Mouse (Mus musculus): ENCODE results near the gene Slc22a18. TPM values are rescaled to one million over a fixed set of nuclear protein-coding genes. Genes with fewer than 3 reads are reported as not detected.

Slc22a18 gene
- polyA plus RNA-seq, 1 experiment from 2014 or later, result 0.64 TPM

DNA sequence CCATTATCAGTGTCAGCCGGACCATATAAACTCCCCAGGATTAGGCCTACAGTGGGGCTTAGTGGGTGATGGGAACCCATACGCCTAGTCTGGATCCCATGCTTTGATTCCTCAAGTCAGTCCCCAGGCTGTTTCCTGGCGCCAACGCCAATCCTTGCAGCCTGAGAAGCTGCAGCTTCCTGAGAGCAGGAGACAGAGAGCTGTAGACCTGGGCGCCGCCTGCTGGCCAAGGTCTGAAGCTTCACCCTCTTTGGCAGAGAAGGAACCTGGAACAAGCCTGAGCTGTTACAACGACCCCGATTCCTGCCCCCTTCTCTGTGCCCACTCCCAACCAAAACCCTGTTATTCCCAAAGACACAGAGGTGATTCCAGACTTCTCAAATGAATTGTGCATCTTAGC is 3.6 kb upstream of the Slc22a18 start:
- Histone ChIP-seq H3K4me2 (ENCODE audit: low read depth) (no peak overlapping the region), H3K9ac (ENCODE audit: low read length) (no peak overlapping the region), H3K9me3 (ENCODE audit: control insufficient read depth, low read length) (no peaks in the 10 kb centered on the region), H3K27ac (ENCODE audit: low read depth, low read length) (no peak overlapping the region), H3K4me3 (ENCODE audit: low read depth, low read length) (no peak overlapping the region), H3K4me1 (ENCODE audit: control insufficient read depth, insufficient read depth, low read length) (peaks cover 4% of the 10 kb centered on the region), H3K36me3 (ENCODE audit: control insufficient read depth, insufficient read depth, low read length) (no peaks in the 10 kb centered on the region), H3K27me3 (ENCODE audit: control insufficient read depth, insufficient read depth, low read length) (no peaks in the 10 kb centered on the region)
- WGBS, result 21% methylated on average over 8 of the region's 8 CpGs
- ATAC-seq (ENCODE audit: insufficient read depth, low FRiP score, low TSS enrichment) (no peak), DNase-seq (ENCODE audit: low spot score) (peak; percentile 83)

GRCm38 (mm10) chr7:143474811-143475210 is 1.3 kb downstream of the Slc22a18 start:
- no peak overlapping the region for H3K4me2 ChIP-seq (ENCODE audit: low read depth)
- H3K4me1 ChIP-seq (ENCODE audit: control insufficient read depth, insufficient read depth, low read length), result no peaks in the 10 kb centered on the region
- H3K4me3 ChIP-seq (ENCODE audit: low read depth, low read length), result no peak overlapping the region
- no peak overlapping the region for H3K9ac ChIP-seq (ENCODE audit: low read length)
- no peaks in the 10 kb centered on the region for H3K36me3 ChIP-seq (ENCODE audit: control insufficient read depth, insufficient read depth, low read length)
- no peak overlapping the region for H3K27ac ChIP-seq (ENCODE audit: low read depth, low read length)
- no peaks in the 10 kb centered on the region for H3K9me3 ChIP-seq (ENCODE audit: control insufficient read depth, low read length)
- ATAC-seq (ENCODE audit: insufficient read depth, low FRiP score, low TSS enrichment) (no peak), DNase-seq (ENCODE audit: low spot score) (no peak)
- no peaks in the 10 kb centered on the region for H3K27me3 ChIP-seq (ENCODE audit: control insufficient read depth, insufficient read depth, low read length)
- 37% methylated on average over 10 of the region's 10 CpGs for WGBS

DNA sequence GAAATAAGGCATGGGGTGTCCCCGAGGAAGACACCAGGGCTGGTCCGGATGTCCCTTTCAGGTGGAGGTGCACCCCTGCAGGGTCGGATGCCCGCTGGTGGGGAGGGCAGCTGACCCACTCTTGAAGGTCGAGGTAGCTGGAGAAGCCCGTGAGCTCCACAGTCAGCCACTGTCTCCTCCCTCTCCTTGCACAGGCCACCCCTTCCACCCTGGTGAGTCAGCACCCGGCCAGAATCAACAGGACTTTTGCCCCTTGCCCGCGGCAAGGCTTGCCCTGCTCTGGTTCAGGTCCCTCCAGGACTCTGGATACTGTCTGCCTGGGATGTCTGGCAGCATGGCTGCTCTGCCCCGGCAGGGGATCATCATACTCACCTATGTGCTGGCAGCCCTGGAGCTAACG is 2.3 kb downstream of the Slc22a18 start:
- H3K9me3 ChIP-seq (ENCODE audit: control insufficient read depth, low read length), result no peaks in the 10 kb centered on the region
- H3K9ac ChIP-seq (ENCODE audit: low read length), result no peak overlapping the region
- DNase-seq (ENCODE audit: low spot score) (no peak), ATAC-seq (ENCODE audit: insufficient read depth, low FRiP score, low TSS enrichment) (no peak)
- H3K27ac ChIP-seq (ENCODE audit: low read depth, low read length), result no peak overlapping the region
- 65% methylated on average over 11 of the region's 11 CpGs for WGBS
- no peaks in the 10 kb centered on the region for H3K27me3 ChIP-seq (ENCODE audit: control insufficient read depth, insufficient read depth, low read length)
- H3K36me3 ChIP-seq (ENCODE audit: control insufficient read depth, insufficient read depth, low read length), result no peaks in the 10 kb centered on the region
- no peak overlapping the region for H3K4me2 ChIP-seq (ENCODE audit: low read depth)
- no peaks in the 10 kb centered on the region for H3K4me1 ChIP-seq (ENCODE audit: control insufficient read depth, insufficient read depth, low read length)
- H3K4me3 ChIP-seq (ENCODE audit: low read depth, low read length), result no peak overlapping the region

DNA sequence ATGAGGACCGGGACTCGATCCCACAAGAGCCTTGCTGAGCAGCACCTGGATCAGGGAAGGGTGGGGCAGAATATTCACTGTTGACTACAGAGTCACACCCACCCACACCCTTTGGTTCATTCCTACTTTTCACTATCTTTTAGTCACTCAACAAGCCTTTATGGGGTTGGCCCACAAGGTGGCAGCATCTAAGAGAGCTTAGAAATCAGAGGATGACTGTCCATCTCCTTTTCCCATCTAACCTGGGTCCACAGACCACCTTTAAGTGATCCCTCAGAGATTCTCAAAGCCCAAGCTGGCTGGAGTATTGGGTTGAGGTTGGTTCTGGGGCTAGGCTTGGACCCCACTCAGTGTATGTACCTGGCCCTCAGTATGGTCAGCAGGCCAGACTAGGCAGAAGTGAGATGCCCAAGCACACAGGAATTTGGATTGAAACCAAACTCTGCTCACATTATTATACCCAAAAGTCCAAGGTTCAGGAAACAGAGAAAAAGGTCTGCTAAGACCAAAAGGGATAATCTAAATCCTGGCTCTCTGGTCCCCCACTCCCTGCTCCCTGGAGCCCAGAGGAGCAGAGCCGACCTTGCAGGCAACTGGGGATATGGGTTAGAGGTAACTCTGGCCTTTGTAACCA is 3.3 kb downstream of the Slc22a18 start:
- H3K4me3 ChIP-seq (ENCODE audit: low read depth, low read length), result no peak overlapping the region
- no peaks in the 10 kb centered on the region for H3K36me3 ChIP-seq (ENCODE audit: control insufficient read depth, insufficient read depth, low read length)
- H3K4me2 ChIP-seq (ENCODE audit: low read depth), result no peak overlapping the region
- 87% methylated on average over 3 of the region's 3 CpGs for WGBS
- DNase-seq (ENCODE audit: low spot score) (no peak), ATAC-seq (ENCODE audit: insufficient read depth, low FRiP score, low TSS enrichment) (no peak)
- no peaks in the 10 kb centered on the region for H3K9me3 ChIP-seq (ENCODE audit: control insufficient read depth, low read length)
- H3K4me1 ChIP-seq (ENCODE audit: control insufficient read depth, insufficient read depth, low read length), result no peaks in the 10 kb centered on the region
- H3K9ac ChIP-seq (ENCODE audit: low read length), result no peak overlapping the region
- H3K27me3 ChIP-seq (ENCODE audit: control insufficient read depth, insufficient read depth, low read length), result no peaks in the 10 kb centered on the region
- no peak overlapping the region for H3K27ac ChIP-seq (ENCODE audit: low read depth, low read length)

DNA sequence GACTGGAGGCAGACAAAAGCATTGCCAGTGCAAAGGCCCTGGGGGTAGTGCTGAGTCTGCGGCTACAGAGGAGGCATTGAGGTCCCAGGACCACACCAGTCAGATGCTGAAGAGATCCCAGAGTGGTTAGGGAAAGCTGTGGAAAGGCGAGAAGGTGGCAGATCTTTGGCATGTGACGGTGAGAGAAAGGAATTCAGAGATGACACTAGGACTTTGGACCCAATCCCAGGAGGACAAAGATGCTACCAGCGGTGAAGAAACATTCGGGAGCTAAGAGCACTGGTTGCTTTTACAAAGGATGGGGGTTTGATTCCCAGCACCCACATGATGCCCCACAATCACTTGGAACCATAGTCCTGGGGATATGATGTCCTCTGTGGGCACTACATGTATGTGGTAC is 4.3 kb downstream of the Slc22a18 start:
- Histone ChIP-seq H3K4me3 (ENCODE audit: low read depth, low read length) (no peak overlapping the region), H3K4me2 (ENCODE audit: low read depth) (no peak overlapping the region), H3K9me3 (ENCODE audit: control insufficient read depth, low read length) (no peaks in the 10 kb centered on the region), H3K27ac (ENCODE audit: low read depth, low read length) (no peak overlapping the region), H3K9ac (ENCODE audit: low read length) (no peak overlapping the region), H3K27me3 (ENCODE audit: control insufficient read depth, insufficient read depth, low read length) (no peaks in the 10 kb centered on the region), H3K36me3 (ENCODE audit: control insufficient read depth, insufficient read depth, low read length) (no peaks in the 10 kb centered on the region), H3K4me1 (ENCODE audit: control insufficient read depth, insufficient read depth, low read length) (no peaks in the 10 kb centered on the region)
- no peak for DNase-seq (ENCODE audit: low spot score)
- WGBS, result 88% methylated on average over 5 of the region's 5 CpGs
- no peak for ATAC-seq (ENCODE audit: insufficient read depth, low FRiP score, low TSS enrichment)

GRCm38 (mm10) chr7:143480498-143480897 is 7.0 kb downstream of the Slc22a18 start:
- H3K9me3 ChIP-seq (ENCODE audit: control insufficient read depth, low read length), result no peaks in the 10 kb centered on the region
- H3K4me2 ChIP-seq (ENCODE audit: low read depth), result no peak overlapping the region
- H3K4me3 ChIP-seq (ENCODE audit: low read depth, low read length), result no peak overlapping the region
- WGBS, result 29% methylated on average over 13 of the region's 13 CpGs
- ATAC-seq (ENCODE audit: insufficient read depth, low FRiP score, low TSS enrichment) (no peak), DNase-seq (ENCODE audit: low spot score) (peak; percentile 50)
- no peak overlapping the region for H3K27ac ChIP-seq (ENCODE audit: low read depth, low read length)
- no peak overlapping the region for H3K9ac ChIP-seq (ENCODE audit: low read length)
- H3K4me1 ChIP-seq (ENCODE audit: control insufficient read depth, insufficient read depth, low read length), result no peaks in the 10 kb centered on the region
- H3K27me3 ChIP-seq (ENCODE audit: control insufficient read depth, insufficient read depth, low read length), result no peaks in the 10 kb centered on the region
- H3K36me3 ChIP-seq (ENCODE audit: control insufficient read depth, insufficient read depth, low read length), result no peaks in the 10 kb centered on the region

DNA sequence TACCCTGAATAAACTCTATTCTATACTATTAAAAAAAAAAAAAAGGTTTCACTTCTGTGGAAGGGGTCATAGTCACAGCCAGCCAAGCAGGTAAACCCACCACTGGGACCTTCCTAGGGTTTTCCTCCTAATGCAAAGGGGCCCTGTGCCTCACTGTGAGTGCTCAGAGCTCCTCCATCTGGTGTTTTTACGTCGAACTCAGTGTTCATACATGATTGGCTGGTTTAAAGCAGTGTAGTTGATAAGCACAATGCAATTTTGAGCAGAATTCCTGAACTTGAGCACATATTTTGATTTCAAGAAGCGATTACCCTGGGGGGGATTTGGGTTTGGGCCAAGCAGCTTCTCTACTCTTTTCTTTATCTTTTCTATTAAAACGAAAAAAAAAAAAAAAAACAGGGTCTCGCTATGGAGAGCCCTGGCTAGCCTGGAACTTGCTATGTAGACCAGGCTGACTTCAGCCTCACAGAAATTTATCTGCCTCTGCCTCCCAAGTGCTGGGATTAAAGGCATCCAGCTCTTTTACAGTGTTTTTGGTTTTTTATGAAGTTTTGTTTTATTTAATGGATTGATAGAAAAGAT is 8.4 kb downstream of the Slc22a18 start:
- H3K4me1 ChIP-seq (ENCODE audit: control insufficient read depth, insufficient read depth, low read length), result no peaks in the 10 kb centered on the region
- no peak overlapping the region for H3K9ac ChIP-seq (ENCODE audit: low read length)
- H3K9me3 ChIP-seq (ENCODE audit: control insufficient read depth, low read length), result no peaks in the 10 kb centered on the region
- no peaks in the 10 kb centered on the region for H3K36me3 ChIP-seq (ENCODE audit: control insufficient read depth, insufficient read depth, low read length)
- no peak overlapping the region for H3K4me2 ChIP-seq (ENCODE audit: low read depth)
- ATAC-seq (ENCODE audit: insufficient read depth, low FRiP score, low TSS enrichment), result no peak
- H3K4me3 ChIP-seq (ENCODE audit: low read depth, low read length), result no peak overlapping the region
- 59% methylated on average over 5 of the region's 5 CpGs for WGBS
- no peak overlapping the region for H3K27ac ChIP-seq (ENCODE audit: low read depth, low read length)
- no peak for DNase-seq (ENCODE audit: low spot score)
- no peaks in the 10 kb centered on the region for H3K27me3 ChIP-seq (ENCODE audit: control insufficient read depth, insufficient read depth, low read length)

DNA sequence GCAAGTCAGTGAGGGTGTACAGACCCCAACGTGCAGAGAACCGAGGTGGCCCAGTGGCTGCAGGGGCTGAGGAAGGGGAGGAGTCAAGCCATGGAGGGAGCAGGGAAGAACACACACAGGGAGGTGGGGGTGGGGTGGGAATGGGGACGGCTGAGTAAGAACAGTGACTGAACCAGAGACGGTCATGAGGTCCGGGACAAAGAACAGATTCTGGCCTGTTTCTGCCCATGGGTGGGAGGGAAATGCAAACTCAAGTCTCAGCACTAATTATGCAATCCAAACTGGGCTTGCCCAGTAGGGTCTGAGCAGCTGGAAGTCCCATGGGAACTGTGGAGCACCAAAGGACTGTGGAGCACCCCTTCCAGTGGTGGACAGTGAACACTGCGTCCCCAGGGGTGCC is 9.0 kb downstream of the Slc22a18 start:
- Histone ChIP-seq H3K4me2 (ENCODE audit: low read depth) (no peak overlapping the region), H3K27ac (ENCODE audit: low read depth, low read length) (no peak overlapping the region), H3K9me3 (ENCODE audit: control insufficient read depth, low read length) (no peaks in the 10 kb centered on the region), H3K27me3 (ENCODE audit: control insufficient read depth, insufficient read depth, low read length) (no peaks in the 10 kb centered on the region), H3K4me3 (ENCODE audit: low read depth, low read length) (no peak overlapping the region), H3K4me1 (ENCODE audit: control insufficient read depth, insufficient read depth, low read length) (no peaks in the 10 kb centered on the region), H3K9ac (ENCODE audit: low read length) (no peak overlapping the region), H3K36me3 (ENCODE audit: control insufficient read depth, insufficient read depth, low read length) (no peaks in the 10 kb centered on the region)
- 12% methylated on average over 6 of the region's 6 CpGs for WGBS
- ATAC-seq (ENCODE audit: insufficient read depth, low FRiP score, low TSS enrichment) (no peak), DNase-seq (ENCODE audit: low spot score) (no peak)

DNA sequence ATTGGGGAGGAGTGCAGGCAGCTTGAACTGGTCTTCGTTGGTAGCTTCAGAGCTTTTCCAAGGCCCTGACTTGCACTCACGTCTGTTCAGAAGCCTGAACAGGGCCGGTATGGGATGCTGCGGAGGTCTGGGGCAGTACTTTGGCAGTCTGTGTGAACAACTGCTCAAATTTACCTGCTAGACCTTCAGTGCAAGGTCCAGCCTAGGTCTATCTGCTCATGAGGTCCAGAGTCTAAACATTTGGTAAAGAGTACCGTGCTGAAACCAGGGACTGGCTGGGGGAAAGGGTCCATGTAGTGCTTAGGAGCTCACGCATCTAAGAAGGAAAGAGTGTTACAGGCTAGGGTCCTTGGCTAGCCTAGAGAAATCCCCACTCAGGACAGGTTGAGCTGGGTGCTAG is 16.2 kb downstream of the Slc22a18 start:
- 80% methylated on average over 6 of the region's 6 CpGs for WGBS

More for the DNA sequence above, 16.2 kb downstream of the Slc22a18 start:
- Histone ChIP-seq H3K4me1 (ENCODE audit: control insufficient read depth, insufficient read depth, low read length) (no peaks in the 10 kb centered on the region), H3K9me3 (ENCODE audit: control insufficient read depth, low read length) (no peaks in the 10 kb centered on the region), H3K27ac (ENCODE audit: low read depth, low read length) (no peak overlapping the region), H3K9ac (ENCODE audit: low read length) (no peak overlapping the region), H3K27me3 (ENCODE audit: control insufficient read depth, insufficient read depth, low read length) (no peaks in the 10 kb centered on the region), H3K4me3 (ENCODE audit: low read depth, low read length) (no peak overlapping the region), H3K36me3 (ENCODE audit: control insufficient read depth, insufficient read depth, low read length) (no peaks in the 10 kb centered on the region), H3K4me2 (ENCODE audit: low read depth) (no peak overlapping the region)
- no peak for ATAC-seq (ENCODE audit: insufficient read depth, low FRiP score, low TSS enrichment)
- DNase-seq (ENCODE audit: low spot score), result no peak

All from neural tube, embryonic 11.5 days (tissue).